Mouse (Mus musculus): ENCODE data around the gene 4930523C07Rik.

The 4930523C07Rik gene

GRCm38 (mm10) chr1:160044237-160045021 lies at the start of gene 4930523C07Rik:
Gene 4930523C07Rik (plus strand): TSS chr1:160044382.
- in situ Hi-C loops (cut with MboI, MseI) = loop anchor here (10.0 kb wide), 1 partner anchor 990 kb away; the partner anchor contains the start of gene Zbtb37

- in situ Hi-C loops (cut with MboI, MseI) = loop anchor here (5.0 kb wide), 1 partner anchor 80 kb away; no protein-coding TSS in a partner anchor
Observed at GRCm38 (mm10) chr1:159997329-159997728, 46.9 kb upstream of the 4930523C07Rik start.

- in situ Hi-C loops (cut with MboI, MseI) = loop anchor here (5.0 kb wide), 1 partner anchor 81 kb away; no protein-coding TSS in a partner anchor
Observed at GRCm38 (mm10) chr1:159998349-159998748, 45.8 kb upstream of the 4930523C07Rik start.

- in situ Hi-C loops (cut with MboI, MseI) = loop anchor here (5.0 kb wide), 1 partner anchor 82 kb away; no protein-coding TSS in a partner anchor
Observed at GRCm38 (mm10) chr1:159999232-159999631, 45.0 kb upstream of the 4930523C07Rik start.

- in situ Hi-C loops (cut with MboI, MseI) = no loop called here
Observed at GRCm38 (mm10) chr1:160005319-160005718, 38.9 kb upstream of the 4930523C07Rik start.

- in situ Hi-C loops (cut with MboI, MseI) = no loop called here
Observed at GRCm38 (mm10) chr1:160006919-160007588, 37.1 kb upstream of the 4930523C07Rik start.

- in situ Hi-C loops (cut with MboI, MseI) = no loop called here
Observed at GRCm38 (mm10) chr1:160013042-160013441, 31.1 kb upstream of the 4930523C07Rik start.

GRCm38 (mm10) chr1:160024339-160024980 lies 19.7 kb upstream of the 4930523C07Rik start:
- in situ Hi-C loops (cut with MboI, MseI) = loop anchor here (10.0 kb wide), 1 partner anchor 170 kb away; the partner anchor contains the start of gene Mrps14

GRCm38 (mm10) chr1:160025146-160025894 lies 18.9 kb upstream of the 4930523C07Rik start:
- in situ Hi-C loops (cut with MboI, MseI) = loop anchor here (10.0 kb wide), 1 partner anchor 169 kb away; the partner anchor contains the start of gene Mrps14

- in situ Hi-C loops (cut with MboI, MseI) = loop anchor here (10.0 kb wide), 1 partner anchor 169 kb away; the partner anchor contains the start of gene Mrps14
Observed at GRCm38 (mm10) chr1:160025895-160026255, 18.3 kb upstream of the 4930523C07Rik start.

GRCm38 (mm10) chr1:160027939-160028338 lies 16.2 kb upstream of the 4930523C07Rik start:
- in situ Hi-C loops (cut with MboI, MseI) = loop anchor here (10.0 kb wide), 1 partner anchor 167 kb away; the partner anchor contains the start of gene Mrps14

GRCm38 (mm10) chr1:160033948-160034598 lies 10.1 kb upstream of the 4930523C07Rik start:
- in situ Hi-C loops (cut with MboI, MseI) = loop anchor here (10.0 kb wide), 1 partner anchor 1211 kb away; no protein-coding TSS in a partner anchor

- in situ Hi-C loops (cut with MboI, MseI) = loop anchor here (10.0 kb wide), 1 partner anchor 1209 kb away; no protein-coding TSS in a partner anchor
Observed at GRCm38 (mm10) chr1:160035561-160035960, 8.6 kb upstream of the 4930523C07Rik start.

GRCm38 (mm10) chr1:160036996-160037521 lies 7.1 kb upstream of the 4930523C07Rik start:
- in situ Hi-C loops (cut with MboI, MseI) = loop anchor here (10.0 kb wide), 1 partner anchor 1208 kb away; no protein-coding TSS in a partner anchor

GRCm38 (mm10) chr1:160039951-160040645 lies 4.1 kb upstream of the 4930523C07Rik start:
- in situ Hi-C loops (cut with MboI, MseI) = loop anchor here (10.0 kb wide), 2 partner anchors 995 to 1205 kb away; partner anchors contain the start of gene Zbtb37

- in situ Hi-C loops (cut with MboI, MseI) = loop anchor here (10.0 kb wide), 1 partner anchor 993 kb away; the partner anchor contains the start of gene Zbtb37
Observed at GRCm38 (mm10) chr1:160041264-160041775, 2.9 kb upstream of the 4930523C07Rik start.

- in situ Hi-C loops (cut with MboI, MseI) = loop anchor here (10.0 kb wide), 1 partner anchor 992 kb away; the partner anchor contains the start of gene Zbtb37
Observed at GRCm38 (mm10) chr1:160042351-160042750, 1.8 kb upstream of the 4930523C07Rik start.

GRCm38 (mm10) chr1:160043271-160043975 lies 759 bp upstream of the 4930523C07Rik start:
- in situ Hi-C loops (cut with MboI, MseI) = loop anchor here (10.0 kb wide), 1 partner anchor 991 kb away; the partner anchor contains the start of gene Zbtb37
